ENCODE assay signal across 8 mouse cellular contexts in genomic region chr2:116070614-116071425, GRCm38 (mm10). TPM values are rescaled to one million over a fixed set of nuclear protein-coding genes. Genes with fewer than 3 reads are reported as not detected.
DNase-seq lines count a peak whose midpoint lies in the region; ATAC-seq and TF ChIP-seq lines count a peak whose summit lies in the region.

No protein-coding gene starts in this region.

- peak overlapping the region; percentile 66 for H3K9ac ChIP-seq in heart, embryonic 11.5 days (ENCODE audit: low read depth, low read length)
- peak overlapping the region; percentile 92 for H3K9ac ChIP-seq in hindbrain, embryonic 13.5 days
- H3K9ac ChIP-seq in midbrain, embryonic 15.5 days, result peak overlapping the region; percentile 43

- intact Hi-C loops in heart, postnatal 10 days (cut with DNase I), result loop anchor here (1.0 to 10.0 kb wide), 5 partner anchors 215 to 1806 kb away; partner anchors contain the start of gene BC052040
- intact Hi-C loops in left cerebral cortex, postnatal 4 days (cut with DNase I), result loop anchor here (2.0 kb wide), 1 partner anchor 556 kb away; no protein-coding TSS in a partner anchor

- H3K4me1 ChIP-seq in heart, embryonic 11.5 days (ENCODE audit: control insufficient read depth, insufficient read depth, low read length), result peaks cover 13% of the 10 kb centered on the region; the same call in 1 of the 2 replicates
- no peaks in the 10 kb centered on the region for H3K4me1 ChIP-seq in cortical plate, adult 2 months (ENCODE audit: control insufficient read depth, insufficient read depth, low read length)
- peaks cover 49% of the 10 kb centered on the region for H3K4me1 ChIP-seq in hindbrain, embryonic 13.5 days (replicated peaks)
- H3K4me1 ChIP-seq in midbrain, embryonic 15.5 days, result peaks cover 23% of the 10 kb centered on the region

- no peak for DNase-seq in heart, postnatal 10 days
- no peak for DNase-seq in left cerebral cortex, adult 11 months (ENCODE audit: low spot score)
- no peak for DNase-seq in left cerebral cortex, postnatal 4 days
- DNase-seq in spleen, postnatal 14 days (ENCODE audit: low spot score in 2 of 2), result no peak

- H3K9me3 ChIP-seq in heart, embryonic 11.5 days (replicated peaks; ENCODE audit: control insufficient read depth, low read length), result no peaks in the 10 kb centered on the region
- H3K9me3 ChIP-seq in hindbrain, embryonic 13.5 days, result no peaks in the 10 kb centered on the region
- H3K9me3 ChIP-seq in midbrain, embryonic 15.5 days, result no peaks in the 10 kb centered on the region

- peak overlapping the region; percentile 91 for H3K4me2 ChIP-seq in heart, embryonic 11.5 days
- H3K4me2 ChIP-seq in hindbrain, embryonic 13.5 days, result peak overlapping the region; percentile 87
- H3K4me2 ChIP-seq in midbrain, embryonic 15.5 days, result peak overlapping the region; percentile 82

- TF ChIP-seq POLR2A in cortical plate, adult 2 months (IDR thresholded peaks at IDR 0.05; ENCODE audit: extremely low read depth, insufficient read depth, low read length), result no peak

- H3K36me3 ChIP-seq in heart, embryonic 11.5 days (ENCODE audit: control insufficient read depth, insufficient read depth, low read length), result no peaks in the 10 kb centered on the region
- H3K36me3 ChIP-seq in hindbrain, embryonic 13.5 days, result no peaks in the 10 kb centered on the region
- H3K36me3 ChIP-seq in midbrain, embryonic 15.5 days (replicated peaks), result no peaks in the 10 kb centered on the region

- no peak for ATAC-seq in heart, embryonic 11.5 days (replicated peaks; ENCODE audit: insufficient number of reproducible peaks, low FRiP score, low TSS enrichment)
- ATAC-seq in hindbrain, embryonic 13.5 days (ENCODE audit: low FRiP score), result no peak
- no peak for ATAC-seq in midbrain, embryonic 15.5 days (replicated peaks)

- peak overlapping the region; percentile 63 for H3K4me3 ChIP-seq in heart, embryonic 11.5 days (ENCODE audit: low read depth, low read length)
- H3K4me3 ChIP-seq in cortical plate, adult 2 months (ENCODE audit: insufficient read depth, low read length), result peak overlapping the region; percentile 14
- peak overlapping the region; percentile 83 for H3K4me3 ChIP-seq in hindbrain, embryonic 13.5 days
- H3K4me3 ChIP-seq in midbrain, embryonic 15.5 days, result peak overlapping the region; percentile 51

- H3K27me3 ChIP-seq in heart, embryonic 11.5 days (ENCODE audit: control insufficient read depth, insufficient read depth, low read length), result no peaks in the 10 kb centered on the region
- H3K27me3 ChIP-seq in hindbrain, embryonic 13.5 days, result peaks cover 7% of the 10 kb centered on the region; the same call in 1 of the 2 replicates
- peaks cover 12% of the 10 kb centered on the region for H3K27me3 ChIP-seq in midbrain, embryonic 15.5 days (replicated peaks)

- WGBS in heart, embryonic 11.5 days (ENCODE audit: insufficient replicate concordance), result 22% methylated on average over 10 of the region's 10 CpGs
- WGBS in hindbrain, embryonic 13.5 days, result 10% methylated on average over 10 of the region's 10 CpGs
- 5% methylated on average over 10 of the region's 10 CpGs for whole genome bisulfite sequencing in midbrain, embryonic 15.5 days

- peak overlapping the region; percentile 38; the same call in 1 of the 2 replicates for H3K27ac ChIP-seq in heart, embryonic 11.5 days (ENCODE audit: low read depth, low read length)
- H3K27ac ChIP-seq in cortical plate, adult 2 months (ENCODE audit: insufficient read depth, low read length), result peak overlapping the region; percentile 85
- peak overlapping the region; percentile 99 for H3K27ac ChIP-seq in hindbrain, embryonic 13.5 days
- H3K27ac ChIP-seq in midbrain, embryonic 15.5 days, result peak overlapping the region; percentile 72

- TF ChIP-seq CTCF in cortical plate, adult 2 months (IDR thresholded peaks at IDR 0.05; ENCODE audit: extremely low read depth, insufficient read depth, low read length), result no peak

RNA-seq across cellular contexts. Expression of gene Meis2, which starts 5.2 kb away (rescaled TPM):
- 50.5 and 59.8 TPM in 2 replicates for polyA plus RNA-seq in heart, embryonic 11.5 days (2014; fragmentation: Nextera tagmentation; extraction: Ambion mirVana)
- total RNA-seq in heart, postnatal 10 days (2021), result 10 to 100 TPM; 22.4 to 27.5 TPM
- polyA plus RNA-seq in cortical plate, adult 2 months (2012; rRNA removed), result 62.9 and 86.1 TPM in 2 replicates
- polyA plus RNA-seq in hindbrain, embryonic 13.5 days (2015; fragmentation: Nextera tagmentation; extraction: Ambion mirVana), result 139 and 175 TPM in 2 replicates
- 74.1 and 86.9 TPM in 2 replicates for polyA plus RNA-seq in midbrain, embryonic 15.5 days (2015; fragmentation: Nextera tagmentation; extraction: Ambion mirVana)
- total RNA-seq in left cerebral cortex, postnatal 4 days (2021), result 100 to 1,000 TPM; 186 to 188 TPM

Comparison
In these comparisons a context has a peak if more than half of its experiments do, and no peak if none do; other contexts are left out.
1. H3K27ac ChIP-seq: peak in every context shown above with its lines; median percentile 99 in hindbrain, embryonic 13.5 days; 85 in cortical plate, adult 2 months; 72 in midbrain, embryonic 15.5 days; 38 in heart, embryonic 11.5 days.
2. H3K4me3 ChIP-seq: peak in every context shown above with its lines; median percentile 83 in hindbrain, embryonic 13.5 days; 63 in heart, embryonic 11.5 days; 51 in midbrain, embryonic 15.5 days; 14 in cortical plate, adult 2 months.